Mouse (Mus musculus) kidney, postnatal 36 days (tissue): ENCODE results near the gene Ssbp2.

Experiments
- DNase-seq, 2 experiments: peaks; one replicate each; pipeline ENCODE4 v3.0.0; 2021 to 2022; ENCODE audit warnings: mixed read lengths in 2 of 2

The Ssbp2 gene

DNA sequence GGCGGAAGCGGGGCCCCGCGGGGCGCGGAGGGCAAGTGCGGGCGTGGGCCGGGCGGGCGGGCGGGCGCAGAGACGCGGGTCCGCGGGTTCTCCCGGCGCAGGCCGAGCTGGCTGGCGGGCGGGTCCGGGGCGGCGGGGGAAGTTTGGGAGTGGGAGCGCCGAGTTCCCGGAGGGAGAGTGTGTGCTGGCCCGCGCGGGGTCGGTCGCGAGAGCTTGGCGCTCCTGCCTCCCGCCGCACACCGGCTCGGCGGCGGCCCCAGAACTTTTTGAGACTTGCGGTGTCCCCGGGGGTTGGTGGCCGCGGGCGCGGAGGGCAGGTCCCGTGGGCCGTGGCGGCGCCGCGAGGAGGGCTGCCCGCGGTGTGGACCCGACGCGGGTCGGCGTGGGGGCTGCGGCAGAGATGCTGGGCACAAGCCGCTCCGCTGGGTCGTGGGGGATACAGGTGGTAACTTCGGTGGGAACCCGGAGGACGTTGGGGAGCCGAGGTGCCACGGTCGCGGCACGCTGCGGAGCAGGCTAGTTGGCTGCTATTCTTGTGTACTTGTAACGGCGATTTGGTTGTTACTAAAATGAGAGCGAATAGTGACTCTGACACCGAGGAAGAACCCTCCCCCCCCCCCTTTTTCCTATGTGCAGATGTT lies 1.7 kb downstream of the Ssbp2 start:
- peak in 1 of 2 experiments; percentile 60 for DNase-seq

DNA sequence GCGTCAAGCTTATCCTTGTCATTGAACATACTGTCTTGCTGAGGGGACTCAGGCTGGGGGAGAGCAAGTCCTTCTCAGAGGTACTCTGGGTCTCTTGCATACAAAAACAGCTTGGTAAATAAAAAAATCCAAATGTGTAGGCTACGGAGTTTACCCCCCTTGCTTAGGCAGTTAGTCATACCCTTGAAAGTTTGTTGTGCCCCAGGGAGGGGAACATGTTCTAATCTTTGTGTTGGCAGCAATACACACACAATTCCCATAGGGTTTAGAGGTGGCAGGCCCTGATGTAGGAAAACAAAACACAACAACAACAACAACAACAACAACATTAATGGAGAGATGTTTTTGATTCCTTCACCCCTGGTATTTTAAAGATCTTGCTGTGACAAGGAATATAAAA lies 2.3 kb downstream of the Ssbp2 start:
- DNase-seq, result no peak

DNA sequence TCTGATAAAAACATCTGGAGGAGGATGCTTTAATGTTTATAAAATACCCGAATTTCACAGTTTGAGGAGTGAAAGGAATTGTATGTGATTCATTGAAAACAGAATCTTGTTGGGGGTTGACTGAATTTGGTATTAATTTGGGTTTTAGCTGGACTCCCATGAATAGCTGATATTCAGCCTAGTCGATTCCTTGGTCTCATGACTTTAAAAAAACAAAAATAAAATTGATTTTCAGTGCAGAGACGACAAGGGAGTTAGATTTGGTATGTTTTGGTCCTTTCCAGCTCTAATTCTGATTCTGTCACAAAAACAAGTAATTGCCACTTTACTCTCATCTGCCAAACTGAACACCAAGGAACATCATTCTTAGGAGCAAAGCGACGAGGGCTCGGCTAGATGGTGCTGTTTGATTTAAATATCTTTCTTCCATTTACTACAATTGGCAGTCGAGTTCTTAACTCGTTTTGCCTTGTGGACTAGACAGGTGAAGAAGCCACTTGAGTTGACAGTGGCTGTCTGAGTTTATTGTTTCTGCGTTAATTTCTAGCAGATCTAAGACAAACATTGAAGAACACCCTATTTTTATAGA lies 2.9 kb downstream of the Ssbp2 start:
- peak; percentile 46 to 56 for DNase-seq

DNA sequence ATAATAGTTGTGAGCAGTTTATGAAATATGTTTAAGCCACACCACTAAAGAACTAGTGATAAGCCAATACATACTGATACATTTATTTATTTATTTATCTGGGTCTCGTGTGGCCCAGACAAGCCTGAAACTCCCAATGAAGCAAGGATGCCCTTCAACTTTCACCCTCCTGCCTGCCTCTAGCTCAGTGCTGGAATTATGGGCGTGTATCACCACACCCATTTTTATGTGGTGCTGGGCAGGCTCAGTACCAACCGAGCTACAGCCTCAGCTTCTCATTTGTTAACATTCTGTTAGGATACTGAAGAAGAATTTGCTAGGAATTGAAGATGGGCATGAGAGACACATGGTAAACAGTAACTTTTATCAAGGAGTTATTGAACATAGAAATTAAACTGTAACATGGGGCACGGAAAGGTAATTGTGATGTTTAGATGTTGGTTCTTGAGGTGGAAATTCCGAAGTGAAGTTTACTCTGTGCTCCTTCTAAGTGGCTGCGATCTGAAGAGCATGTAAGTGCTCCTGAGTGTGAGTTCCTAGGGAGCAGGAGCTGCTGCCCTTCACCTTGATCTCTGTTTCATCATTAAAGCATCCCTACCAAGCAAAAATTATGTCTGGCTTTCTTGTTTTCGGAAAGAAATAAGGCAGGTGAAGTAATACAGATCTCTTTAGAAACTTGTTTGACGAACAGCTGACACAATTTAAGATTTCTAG lies 5.1 kb downstream of the Ssbp2 start:
- no peak for DNase-seq

DNA sequence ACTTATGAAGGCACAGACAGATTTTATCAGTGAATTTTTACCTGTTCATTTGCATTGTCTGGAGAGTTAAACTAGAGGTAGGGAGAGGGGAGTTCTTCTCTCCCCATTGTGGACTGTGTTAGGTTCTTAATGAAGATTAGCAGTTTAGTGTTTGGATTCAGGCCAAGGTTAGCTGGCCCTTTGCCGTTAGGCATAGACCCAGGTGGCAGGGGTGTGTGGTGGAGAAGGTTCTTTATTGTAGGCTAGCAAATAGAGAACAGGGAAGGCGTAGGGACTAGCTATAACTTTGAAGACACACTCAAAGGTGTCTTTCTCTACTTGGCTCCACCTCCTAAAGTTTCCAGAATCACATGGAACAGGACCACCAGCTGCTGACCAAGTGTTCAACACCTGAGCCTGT lies 11.5 kb downstream of the Ssbp2 start:
- DNase-seq, result peak; percentile 45 to 55

DNA sequence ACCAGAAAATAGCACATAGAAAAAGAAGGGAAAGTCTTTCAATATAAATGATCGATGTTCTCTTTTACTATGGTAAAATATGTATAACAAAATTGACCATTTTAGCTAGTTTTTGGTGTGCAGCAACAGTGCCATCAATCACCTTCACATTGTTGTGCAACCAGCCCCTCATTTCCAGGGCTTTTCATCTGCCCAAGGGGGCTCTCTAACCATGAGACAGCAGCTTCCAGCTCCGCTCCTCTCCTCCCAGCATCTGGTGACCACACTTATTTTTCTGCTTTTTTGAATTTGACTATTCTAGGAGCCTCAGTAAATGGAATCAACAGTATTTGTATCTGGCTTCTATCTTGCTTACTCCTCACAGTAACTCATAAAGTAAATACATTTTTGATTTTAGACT lies 11.9 kb downstream of the Ssbp2 start:
- DNase-seq, result no peak

DNA sequence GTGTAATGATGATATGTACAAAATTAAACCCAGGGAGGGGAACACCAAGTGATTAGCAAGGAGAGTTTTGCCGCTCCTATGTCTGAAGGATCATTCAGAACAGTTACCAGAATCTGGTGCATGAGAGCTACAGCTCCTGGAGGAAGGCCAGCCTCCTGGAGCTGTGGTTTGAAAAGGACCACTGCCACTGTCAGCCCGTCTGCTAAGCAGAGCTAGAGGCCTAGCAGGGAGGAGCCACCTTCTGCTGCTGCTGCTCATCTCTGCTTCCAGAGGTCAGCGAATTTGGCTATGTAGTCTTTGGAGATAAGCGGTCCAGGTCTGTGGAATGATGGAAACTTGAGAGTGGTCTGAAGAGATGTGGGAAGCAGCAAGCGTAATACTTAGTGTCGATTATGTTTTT lies 13.4 kb downstream of the Ssbp2 start:
- DNase-seq, result no peak

DNA sequence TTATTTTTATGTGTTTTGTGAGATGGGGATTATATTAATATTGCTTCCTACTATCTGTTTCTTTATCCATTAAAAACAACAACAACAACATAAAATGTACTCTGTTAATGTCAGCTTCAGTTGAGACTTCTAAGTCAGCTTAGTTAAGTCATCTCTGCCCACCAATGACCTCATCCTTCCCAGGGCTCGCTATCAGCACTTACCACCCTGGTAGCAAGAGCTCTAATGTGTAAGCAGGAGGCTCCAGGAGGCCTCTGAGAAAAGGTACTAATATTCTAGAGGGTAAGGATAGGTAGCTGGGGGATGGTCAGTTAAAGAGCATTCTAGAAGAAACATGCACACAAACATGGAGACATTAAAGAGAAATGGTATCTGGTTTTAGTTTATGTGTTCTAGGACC lies 13.9 kb downstream of the Ssbp2 start:
- no peak for DNase-seq

DNA sequence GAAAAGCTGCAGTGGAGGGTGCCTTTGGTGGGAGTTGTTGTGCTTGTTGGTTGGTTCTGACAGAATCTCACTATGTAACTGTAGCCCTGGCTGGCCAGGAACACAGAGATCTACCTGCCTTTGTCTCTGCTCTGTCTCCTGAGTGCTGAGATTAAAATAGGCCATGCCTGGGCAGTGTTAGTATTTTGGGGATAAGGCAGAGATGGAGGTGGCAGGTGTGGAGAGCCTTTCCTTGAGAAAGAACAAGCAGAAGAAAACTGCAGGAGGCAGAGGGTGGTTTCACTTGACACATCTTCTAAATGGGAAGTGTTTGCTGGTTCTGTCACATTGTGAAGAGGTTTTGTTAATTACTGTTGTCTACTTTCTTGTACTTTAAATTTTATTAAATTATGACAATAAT lies 15.8 kb downstream of the Ssbp2 start:
- no peak for DNase-seq

DNA sequence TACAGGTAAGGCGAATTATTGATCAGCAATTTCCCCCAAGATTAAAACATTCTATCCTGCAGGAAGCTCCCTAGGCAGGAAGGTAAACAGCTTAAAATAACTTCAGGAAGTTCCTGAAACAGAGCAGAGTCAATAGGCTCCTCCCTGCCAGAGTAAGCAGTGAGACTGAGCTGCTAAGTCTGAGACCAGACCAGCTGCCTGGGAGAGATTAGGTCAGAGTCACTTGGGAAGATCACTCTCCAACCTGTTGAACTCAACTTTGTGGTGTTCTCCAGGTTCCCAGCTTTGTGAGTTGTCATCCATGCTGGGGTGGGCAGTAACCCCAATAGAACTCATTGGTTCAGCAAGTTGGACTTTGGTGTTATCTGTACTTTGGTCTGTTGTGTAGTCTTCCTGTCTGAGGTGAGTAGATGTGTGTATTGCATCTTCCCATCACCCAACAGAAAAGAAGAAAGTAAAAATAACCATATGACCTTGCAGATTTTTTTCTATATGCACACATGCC lies 16.6 kb downstream of the Ssbp2 start:
- peak; percentile 35 to 44 for DNase-seq

DNA sequence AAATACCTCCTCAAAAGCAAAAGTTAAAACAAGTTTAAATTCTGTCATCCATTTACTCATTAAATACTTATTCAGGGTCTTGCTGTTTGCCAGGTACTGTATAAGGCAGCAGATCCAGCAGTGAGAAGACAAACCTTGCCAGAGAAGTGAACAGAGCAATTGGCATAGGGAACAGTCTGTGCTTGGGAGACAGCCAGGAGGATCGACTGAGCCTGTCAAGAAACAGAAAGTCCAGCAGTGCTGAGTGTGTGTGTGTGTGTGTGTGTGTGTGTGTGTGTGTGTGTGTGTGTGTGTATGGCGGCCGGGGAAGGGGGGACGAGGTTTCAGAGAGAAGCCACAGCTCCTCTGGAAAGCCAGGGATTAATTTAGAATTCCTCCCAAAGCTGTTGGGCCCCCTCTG lies 17.9 kb downstream of the Ssbp2 start:
- peak; percentile 84 to 89 for DNase-seq

DNA sequence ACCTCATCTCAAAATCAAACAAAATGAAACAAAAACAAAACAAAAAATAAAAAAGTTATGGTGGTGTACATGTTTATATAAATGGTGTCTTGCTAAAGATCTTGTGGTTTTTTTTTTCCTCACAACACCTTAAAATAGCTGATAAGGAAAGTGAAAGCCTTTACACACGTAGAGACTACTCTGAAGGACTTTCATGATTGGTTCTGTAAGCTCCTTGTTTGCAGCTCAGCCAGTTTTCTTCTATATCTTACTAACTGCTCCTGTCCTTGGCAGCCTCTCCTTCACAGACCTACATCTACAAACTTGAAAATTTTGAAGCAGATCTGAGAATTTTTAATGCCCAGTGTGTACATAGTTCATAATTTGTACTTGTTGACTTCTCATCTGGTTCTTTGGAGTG lies 24.2 kb downstream of the Ssbp2 start:
- DNase-seq, result no peak

DNA sequence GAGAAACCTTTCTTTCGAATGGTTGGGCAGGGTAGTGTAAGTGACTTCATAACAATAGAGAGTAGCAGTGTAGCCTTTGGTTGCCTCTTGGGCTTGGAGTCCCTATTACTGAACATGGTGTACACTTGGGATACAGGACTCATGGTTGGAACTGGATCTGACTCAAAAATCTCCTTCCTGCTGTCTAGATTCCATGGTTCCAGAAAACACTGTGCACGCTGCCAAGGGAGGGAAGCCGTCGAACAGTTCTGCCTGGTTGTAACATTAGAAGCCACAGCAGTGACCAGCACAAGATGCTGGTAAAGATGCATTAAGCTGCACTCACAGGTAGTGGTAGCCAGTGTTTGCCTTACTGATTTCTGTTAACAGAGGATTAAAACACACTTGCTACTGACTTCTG lies 32.0 kb downstream of the Ssbp2 start:
- no peak for DNase-seq

DNA sequence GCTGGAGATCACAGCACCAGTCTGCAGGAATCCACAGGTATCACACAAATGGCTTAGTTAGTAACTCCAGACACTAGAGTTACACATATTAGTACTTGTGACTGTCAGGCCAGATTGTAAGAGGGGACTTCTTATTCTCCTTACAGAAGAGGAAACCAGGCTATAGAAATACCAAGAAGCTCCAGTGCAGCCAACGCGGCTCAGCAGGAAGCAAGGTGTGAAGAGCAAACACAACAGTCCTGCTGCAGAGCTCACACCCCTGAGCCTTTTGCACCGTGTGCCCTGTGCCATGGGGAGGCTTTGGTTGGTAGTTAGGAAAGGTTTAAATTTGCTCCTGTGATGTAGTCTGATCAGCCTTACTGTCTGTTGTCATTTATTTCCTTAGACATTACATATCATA lies 37.0 kb downstream of the Ssbp2 start:
- no peak for DNase-seq

DNA sequence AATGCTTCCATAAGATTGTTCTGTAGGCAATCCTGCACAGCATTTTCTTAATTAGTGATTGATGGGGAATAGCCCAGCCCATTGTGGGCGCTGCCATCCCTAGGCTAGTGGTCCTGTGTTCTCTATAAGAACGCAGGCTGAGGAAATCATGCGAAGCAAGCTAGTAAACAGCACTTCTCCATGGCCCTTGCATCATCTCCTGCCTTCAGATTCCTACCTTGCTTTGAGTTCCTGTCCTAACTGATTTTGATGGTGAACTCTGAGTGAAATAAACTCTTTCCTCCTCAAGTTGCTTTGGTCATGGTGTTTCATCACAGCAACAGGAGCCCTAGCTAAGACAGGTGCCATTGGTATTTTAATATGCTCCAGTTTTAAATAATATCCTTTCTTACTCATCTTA lies 41.7 kb downstream of the Ssbp2 start:
- DNase-seq, result no peak

DNA sequence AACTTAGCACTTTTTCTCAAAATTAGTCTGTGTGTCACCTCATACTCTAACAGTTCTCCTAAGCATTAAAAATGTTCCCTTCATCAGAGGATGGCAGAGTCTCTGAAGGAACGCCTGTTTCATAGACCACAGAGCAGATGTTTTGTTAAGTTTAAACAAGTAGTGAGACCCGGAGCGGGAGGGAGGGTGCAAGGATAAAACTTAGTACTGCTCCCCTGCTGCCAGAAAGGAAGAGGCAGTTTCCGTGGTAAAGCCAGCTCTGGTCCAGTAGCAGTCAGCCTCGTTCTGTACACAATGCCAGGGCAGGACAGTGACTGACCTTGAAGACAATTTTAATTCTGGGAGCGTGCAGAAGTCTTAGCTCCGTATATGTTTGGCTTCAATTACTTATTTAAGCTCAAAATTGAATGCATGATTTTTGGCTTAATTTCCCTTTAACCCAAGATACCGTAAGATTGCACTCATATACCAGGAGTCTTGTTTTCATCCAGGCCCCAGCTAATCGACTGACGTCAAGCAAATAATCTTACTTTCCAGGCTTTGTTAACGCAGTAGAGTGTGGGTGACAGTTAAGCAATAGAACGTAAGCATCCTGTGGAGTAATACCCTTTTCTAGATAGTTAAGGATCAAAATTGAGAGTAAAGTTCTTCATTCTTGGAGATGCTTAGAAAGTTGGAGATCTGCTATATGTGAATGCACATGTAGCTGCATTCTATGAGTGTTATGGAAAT lies 42.7 kb downstream of the Ssbp2 start:
- DNase-seq, result no peak

DNA sequence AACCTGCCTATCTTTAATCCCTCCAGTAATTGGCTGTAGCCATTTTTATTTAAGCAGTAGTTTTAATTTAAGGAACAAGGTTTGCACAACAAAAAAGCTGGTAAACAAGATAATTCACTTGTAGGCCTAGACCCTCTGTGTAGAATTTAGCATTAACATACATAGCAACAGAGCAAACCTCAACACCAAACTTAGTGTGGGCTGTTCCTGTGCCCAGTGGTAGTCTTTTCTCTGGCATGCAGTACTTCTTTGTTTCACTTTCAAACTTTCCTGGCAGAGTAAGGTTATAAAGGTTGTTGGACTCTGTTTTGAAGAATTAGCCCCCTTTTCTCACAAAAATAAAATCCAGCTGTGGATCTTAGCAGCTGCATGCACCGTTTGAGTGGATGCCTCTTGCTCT lies 48.9 kb downstream of the Ssbp2 start:
- DNase-seq, result no peak

DNA sequence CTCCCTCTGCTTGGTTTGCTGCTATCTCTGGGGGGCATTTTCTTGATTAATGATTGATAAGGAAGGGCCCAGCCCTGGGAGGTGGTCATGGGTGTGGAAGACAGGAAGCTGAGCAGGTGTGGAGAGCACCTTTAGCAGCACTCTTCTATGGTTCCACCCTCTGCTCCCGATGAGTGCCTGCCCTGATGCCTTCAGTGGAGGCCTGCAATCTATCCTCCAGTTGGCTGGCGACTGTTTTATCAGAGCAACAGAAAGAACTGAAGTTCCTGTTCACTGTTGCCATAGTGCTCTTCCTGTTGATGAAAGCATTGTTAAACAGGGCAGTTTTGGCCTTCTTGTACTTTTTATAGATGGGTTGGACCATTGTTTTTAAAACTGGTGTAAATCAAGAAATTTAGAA lies 49.4 kb downstream of the Ssbp2 start:
- no peak for DNase-seq

DNA sequence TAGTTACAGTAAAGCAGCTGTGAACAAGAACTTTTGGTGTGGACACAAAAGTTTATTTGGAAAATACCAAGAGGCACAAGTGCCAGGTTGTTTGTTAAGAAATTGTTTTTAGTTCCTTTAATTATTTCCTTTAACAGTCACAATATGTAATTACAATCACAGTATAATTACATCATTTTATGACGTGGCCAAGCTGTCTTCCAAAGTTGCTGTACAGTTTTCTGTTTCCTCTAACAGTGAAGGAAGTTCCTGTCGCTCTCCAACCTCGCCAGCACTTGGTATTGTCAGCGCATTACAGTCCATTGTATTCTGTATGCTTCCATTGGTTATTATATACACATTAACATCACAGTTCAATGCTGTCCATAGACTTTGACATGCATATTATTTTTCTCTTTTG lies 54.9 kb downstream of the Ssbp2 start:
- DNase-seq, result no peak

DNA sequence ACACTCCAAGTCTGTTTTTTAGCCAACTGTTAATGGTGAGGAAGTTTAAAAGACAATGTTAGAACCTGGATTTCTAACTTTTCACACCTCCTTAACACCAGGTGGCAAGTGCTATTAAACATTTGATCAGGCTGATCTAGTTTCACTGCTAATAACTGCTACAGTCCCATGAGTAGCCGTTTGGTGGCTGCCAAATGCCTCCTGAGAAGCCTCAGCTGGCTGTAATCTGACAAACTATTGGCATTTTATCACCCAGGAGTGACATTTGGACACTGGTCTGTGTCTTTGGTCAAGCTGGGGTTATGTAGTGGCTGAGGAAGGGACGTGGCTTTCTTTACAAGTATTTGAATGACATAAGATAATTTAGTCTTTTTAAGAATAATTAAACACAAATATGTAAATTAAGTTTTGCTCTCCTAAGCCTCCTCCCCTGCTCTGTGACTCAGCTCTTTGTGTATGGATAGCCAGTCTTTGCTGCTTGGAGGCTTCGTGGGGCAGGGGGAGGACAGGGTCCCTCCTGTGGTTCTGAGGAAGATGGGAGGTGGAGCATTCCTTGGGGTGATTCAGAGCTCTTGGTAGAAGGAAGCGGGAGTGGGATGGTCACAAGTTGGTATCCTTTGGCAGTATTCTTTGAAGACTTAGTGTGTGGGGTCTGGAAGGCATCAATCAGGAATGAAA lies 60.1 kb downstream of the Ssbp2 start:
- DNase-seq, result no peak

DNA sequence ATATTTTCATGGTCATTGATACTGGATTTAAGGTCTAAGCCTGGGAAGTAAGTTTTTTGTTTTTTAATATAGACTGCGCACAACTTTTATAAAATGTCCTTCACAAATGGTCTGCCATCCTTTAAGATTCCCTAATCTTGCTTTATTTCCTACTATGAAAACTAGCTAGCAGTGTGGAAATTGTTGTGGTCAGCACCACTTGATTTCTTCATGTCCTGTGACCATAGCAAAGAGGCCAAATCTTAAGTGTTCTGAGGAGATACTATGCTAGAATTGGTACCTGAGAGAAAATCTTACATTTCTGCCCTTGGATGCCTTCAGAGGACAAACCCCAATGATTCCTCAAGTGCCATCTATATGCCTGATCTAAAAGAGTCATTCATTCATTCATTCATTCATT lies 60.9 kb downstream of the Ssbp2 start:
- DNase-seq, result no peak

DNA sequence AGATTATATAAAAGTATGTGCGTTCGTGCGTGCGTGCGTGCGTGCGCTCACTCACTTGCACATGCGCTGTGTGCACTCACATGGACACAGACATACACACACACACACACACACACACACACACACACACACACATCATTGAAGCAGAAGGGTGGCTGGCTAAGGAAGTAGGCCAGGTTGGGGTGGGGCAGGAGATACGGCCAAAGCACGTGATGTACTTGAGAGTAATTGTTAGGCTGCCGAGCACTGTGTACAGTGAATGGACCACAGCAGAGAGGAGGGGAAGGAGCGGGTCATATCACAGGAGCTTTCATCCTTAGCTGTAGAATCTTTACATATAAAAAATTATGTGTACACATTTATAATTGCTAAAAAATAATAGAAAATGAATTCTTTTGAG lies 66.0 kb downstream of the Ssbp2 start:
- no peak for DNase-seq

DNA sequence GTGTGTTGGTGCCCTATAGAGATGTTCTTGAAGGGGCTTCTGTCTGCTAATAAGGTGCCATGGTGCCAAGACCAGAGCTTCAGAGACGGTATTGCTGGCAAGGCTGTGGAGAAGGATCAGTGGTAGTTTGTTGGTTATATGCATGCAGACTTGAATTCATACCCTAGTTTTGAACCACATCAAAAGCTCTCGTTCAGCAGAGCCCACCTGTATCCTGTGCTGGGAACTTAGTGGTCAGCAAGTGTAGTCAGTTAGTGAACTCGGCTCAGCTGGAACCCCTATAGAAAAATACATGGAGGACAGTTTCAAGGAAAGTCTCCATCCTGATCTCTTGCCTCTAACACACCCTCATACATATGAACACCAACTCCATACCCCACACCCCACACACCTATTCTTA lies 69.7 kb downstream of the Ssbp2 start:
- DNase-seq, result no peak
